Mouse (Mus musculus): ENCODE data around the gene Cd34. TPM values are rescaled to one million over a fixed set of nuclear protein-coding genes. Genes with fewer than 3 reads are reported as not detected.

Cd34 gene
- polyA plus RNA-seq, 1 experiment from 2014 or later = 35.4 TPM

DNA sequence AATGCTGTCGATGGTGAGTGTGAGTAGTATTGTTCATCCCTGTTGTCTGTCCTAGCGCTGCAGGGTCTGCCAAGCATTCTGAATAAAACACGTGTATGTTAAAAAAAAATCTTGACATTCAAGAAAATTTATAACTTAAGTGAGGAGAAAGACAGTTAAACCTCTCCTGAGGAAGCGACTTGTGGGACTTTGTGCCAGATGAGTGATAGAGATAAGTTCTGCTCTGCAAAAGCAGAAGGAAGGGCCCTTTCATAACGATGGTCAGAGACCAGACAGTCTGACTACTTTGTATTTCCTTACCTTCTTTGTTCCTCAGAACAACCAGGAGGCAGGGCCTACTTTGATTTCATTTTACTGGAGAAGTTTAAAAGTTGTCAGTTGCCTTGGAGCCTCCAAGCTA is 4.9 kb downstream of the Cd34 start:
- TF ChIP-seq CTCF (IDR thresholded peaks at IDR 0.05; ENCODE audit: low read depth) = no peak
- 69% methylated on average over 5 of the region's 5 CpGs for WGBS
- H3K4me2 ChIP-seq (replicated peaks; ENCODE audit: low read depth) = no peak overlapping the region
- no peak for ATAC-seq
- no peak overlapping the region for H3K9ac ChIP-seq (ENCODE audit: low read depth, low read length)
- no peak overlapping the region for H3K4me3 ChIP-seq (ENCODE audit: low read depth, low read length)
- H3K36me3 ChIP-seq (ENCODE audit: control insufficient read depth, insufficient read depth) = no peaks in the 10 kb centered on the region
- no peak overlapping the region for H3K27ac ChIP-seq (ENCODE audit: low read depth, low read length)
- no peaks in the 10 kb centered on the region for H3K9me3 ChIP-seq (ENCODE audit: control insufficient read depth)
- H3K27me3 ChIP-seq (replicated peaks; ENCODE audit: control insufficient read depth, insufficient read depth, low read length) = peaks cover 5% of the 10 kb centered on the region
- no peaks in the 10 kb centered on the region for H3K4me1 ChIP-seq (replicated peaks; ENCODE audit: control insufficient read depth, insufficient read depth, low read length)

DNA sequence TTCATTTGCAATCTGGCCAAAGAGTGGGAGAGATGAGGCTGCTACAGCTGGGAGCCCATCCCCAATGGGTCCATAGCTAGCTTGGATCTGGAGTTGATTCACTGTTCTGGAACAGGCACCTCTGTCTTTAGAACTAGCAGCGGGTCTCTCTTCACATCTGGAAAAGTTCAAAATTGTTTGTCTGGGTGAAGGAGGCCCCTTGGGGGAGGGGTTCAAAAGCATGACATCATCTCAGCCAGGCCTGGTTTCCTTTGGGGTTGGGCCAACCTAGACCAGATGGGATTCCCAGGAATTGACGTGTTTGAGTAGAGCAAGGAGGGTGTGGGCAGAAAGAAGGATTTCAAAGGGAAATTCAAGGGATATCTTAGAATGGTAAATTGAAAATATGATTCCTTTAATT is 6.8 kb downstream of the Cd34 start:
- ATAC-seq = no peak

DNA sequence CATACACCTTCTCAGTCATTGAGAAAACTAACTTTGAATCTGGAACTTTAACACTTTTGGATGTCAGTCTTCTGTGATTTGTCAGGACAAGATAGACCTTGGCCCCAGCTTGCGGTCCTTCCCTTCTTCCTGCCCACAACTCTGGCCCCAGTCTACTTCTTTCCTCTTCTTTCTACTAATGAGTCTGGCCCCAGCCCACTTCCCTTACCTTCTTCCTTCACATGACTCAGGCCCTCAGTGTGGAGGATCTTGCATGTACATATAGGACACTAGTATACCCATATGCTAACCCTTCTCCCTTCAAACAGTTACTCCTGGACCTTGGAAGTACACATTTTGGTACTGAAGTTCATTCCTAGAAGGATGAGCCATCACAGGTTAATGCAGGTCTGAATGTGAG is 7.8 kb downstream of the Cd34 start:
- Histone ChIP-seq H3K9ac (ENCODE audit: low read depth, low read length) (no peak overlapping the region), H3K4me2 (replicated peaks; ENCODE audit: low read depth) (no peak overlapping the region), H3K27ac (ENCODE audit: low read depth, low read length) (no peak overlapping the region), H3K4me1 (replicated peaks; ENCODE audit: control insufficient read depth, insufficient read depth, low read length) (no peaks in the 10 kb centered on the region), H3K27me3 (replicated peaks; ENCODE audit: control insufficient read depth, insufficient read depth, low read length) (no peaks in the 10 kb centered on the region), H3K36me3 (ENCODE audit: control insufficient read depth, insufficient read depth) (no peaks in the 10 kb centered on the region), H3K4me3 (ENCODE audit: low read depth, low read length) (no peak overlapping the region), H3K9me3 (ENCODE audit: control insufficient read depth) (no peaks in the 10 kb centered on the region)
- TF ChIP-seq CTCF (IDR thresholded peaks at IDR 0.05; ENCODE audit: low read depth) = no peak
- 80% methylated on average over 1 of the region's 1 CpGs for WGBS
- ATAC-seq = no peak

More for the DNA sequence above, 6.8 kb downstream of the Cd34 start:
- no peak overlapping the region for H3K4me3 ChIP-seq (ENCODE audit: low read depth, low read length)
- H3K36me3 ChIP-seq (ENCODE audit: control insufficient read depth, insufficient read depth) = no peaks in the 10 kb centered on the region
- H3K27ac ChIP-seq (ENCODE audit: low read depth, low read length) = no peak overlapping the region
- no peak for TF ChIP-seq CTCF (IDR thresholded peaks at IDR 0.05; ENCODE audit: low read depth)
- no peaks in the 10 kb centered on the region for H3K9me3 ChIP-seq (ENCODE audit: control insufficient read depth)
- no peak overlapping the region for H3K4me2 ChIP-seq (replicated peaks; ENCODE audit: low read depth)
- no peaks in the 10 kb centered on the region for H3K27me3 ChIP-seq (replicated peaks; ENCODE audit: control insufficient read depth, insufficient read depth, low read length)
- no peaks in the 10 kb centered on the region for H3K4me1 ChIP-seq (replicated peaks; ENCODE audit: control insufficient read depth, insufficient read depth, low read length)
- WGBS = 45% methylated on average over 2 of the region's 2 CpGs
- no peak overlapping the region for H3K9ac ChIP-seq (ENCODE audit: low read depth, low read length)

DNA sequence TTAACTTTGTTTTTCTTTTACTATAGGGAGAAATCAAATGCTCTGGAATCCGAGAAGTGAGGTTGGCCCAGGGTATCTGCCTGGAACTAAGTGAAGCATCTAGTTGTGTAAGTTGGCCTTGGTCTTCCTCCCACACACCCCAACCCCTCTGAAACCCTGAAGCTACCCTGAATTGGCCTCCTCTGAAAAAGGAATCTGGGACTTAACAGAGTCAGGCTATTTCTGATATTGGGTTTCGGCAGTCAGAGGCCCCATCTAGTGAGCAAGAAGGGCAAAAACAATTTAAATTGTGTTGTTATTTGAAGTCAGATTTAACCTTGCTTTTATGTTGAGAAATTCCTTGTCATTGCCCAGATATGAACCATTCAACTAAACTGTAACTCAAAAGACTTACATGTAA is 12.3 kb downstream of the Cd34 start:
- no peak overlapping the region for H3K27ac ChIP-seq (ENCODE audit: low read depth, low read length)
- H3K27me3 ChIP-seq (replicated peaks; ENCODE audit: control insufficient read depth, insufficient read depth, low read length) = no peaks in the 10 kb centered on the region
- no peaks in the 10 kb centered on the region for H3K4me1 ChIP-seq (replicated peaks; ENCODE audit: control insufficient read depth, insufficient read depth, low read length)
- H3K9me3 ChIP-seq (ENCODE audit: control insufficient read depth) = no peaks in the 10 kb centered on the region
- H3K4me3 ChIP-seq (ENCODE audit: low read depth, low read length) = no peak overlapping the region
- H3K36me3 ChIP-seq (ENCODE audit: control insufficient read depth, insufficient read depth) = no peaks in the 10 kb centered on the region
- no peak overlapping the region for H3K4me2 ChIP-seq (replicated peaks; ENCODE audit: low read depth)
- H3K9ac ChIP-seq (ENCODE audit: low read depth, low read length) = no peak overlapping the region
- peak; percentile 61 for TF ChIP-seq CTCF (IDR thresholded peaks at IDR 0.05; ENCODE audit: low read depth)
- ATAC-seq = no peak
- 59% methylated on average over 2 of the region's 2 CpGs for WGBS

DNA sequence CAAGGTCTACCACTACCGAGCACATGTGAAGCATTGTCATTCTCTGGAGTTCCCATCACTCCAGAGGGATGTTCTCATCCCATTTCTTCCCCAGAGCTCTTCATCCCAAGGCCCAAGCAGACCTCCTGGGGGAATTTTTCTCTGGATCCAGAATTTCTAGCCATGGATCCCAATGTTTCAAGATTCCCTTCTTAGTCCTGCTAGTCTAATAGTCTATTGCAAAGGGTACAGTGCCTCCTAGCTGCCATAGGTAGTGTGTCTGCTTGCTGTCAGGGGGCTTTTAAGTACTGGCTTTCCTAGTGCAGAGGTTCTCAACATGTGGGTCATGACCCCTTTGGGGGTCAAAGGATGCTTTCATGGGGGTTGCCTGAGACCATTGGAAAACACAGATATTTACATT is 14.3 kb downstream of the Cd34 start:
- peak; percentile 52 for TF ChIP-seq CTCF (IDR thresholded peaks at IDR 0.05; ENCODE audit: low read depth)
- 81% methylated on average over 1 of the region's 1 CpGs for WGBS
- no peaks in the 10 kb centered on the region for H3K4me1 ChIP-seq (replicated peaks; ENCODE audit: control insufficient read depth, insufficient read depth, low read length)
- H3K27me3 ChIP-seq (replicated peaks; ENCODE audit: control insufficient read depth, insufficient read depth, low read length) = no peaks in the 10 kb centered on the region
- H3K4me2 ChIP-seq (replicated peaks; ENCODE audit: low read depth) = no peak overlapping the region
- no peak for ATAC-seq
- no peaks in the 10 kb centered on the region for H3K36me3 ChIP-seq (ENCODE audit: control insufficient read depth, insufficient read depth)
- no peak overlapping the region for H3K27ac ChIP-seq (ENCODE audit: low read depth, low read length)
- H3K4me3 ChIP-seq (ENCODE audit: low read depth, low read length) = no peak overlapping the region
- H3K9me3 ChIP-seq (ENCODE audit: control insufficient read depth) = no peaks in the 10 kb centered on the region
- no peak overlapping the region for H3K9ac ChIP-seq (ENCODE audit: low read depth, low read length)

DNA sequence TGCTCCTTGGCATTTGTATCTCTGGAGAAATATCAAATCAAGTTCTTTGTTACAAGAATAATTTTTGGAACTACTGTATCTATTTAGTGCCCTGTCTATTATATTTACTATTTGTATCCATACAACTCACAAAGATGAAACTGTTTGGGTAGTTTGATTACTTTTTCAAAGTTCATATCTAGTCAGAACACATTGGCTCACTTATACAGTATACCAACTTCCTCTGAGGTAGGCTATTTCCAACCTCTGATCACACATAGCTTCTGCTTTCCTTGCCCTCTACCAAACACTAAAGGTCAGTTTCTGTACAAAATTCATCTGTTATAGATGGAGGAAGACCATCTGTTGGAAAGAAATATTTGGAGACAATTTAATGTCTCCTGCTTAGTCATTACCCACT is 16.1 kb downstream of the Cd34 start:
- no peak for TF ChIP-seq CTCF (IDR thresholded peaks at IDR 0.05; ENCODE audit: low read depth)
- Histone ChIP-seq H3K9ac (ENCODE audit: low read depth, low read length) (no peak overlapping the region), H3K9me3 (ENCODE audit: control insufficient read depth) (no peaks in the 10 kb centered on the region), H3K27me3 (replicated peaks; ENCODE audit: control insufficient read depth, insufficient read depth, low read length) (no peaks in the 10 kb centered on the region), H3K4me3 (ENCODE audit: low read depth, low read length) (no peak overlapping the region), H3K4me1 (replicated peaks; ENCODE audit: control insufficient read depth, insufficient read depth, low read length) (no peaks in the 10 kb centered on the region), H3K27ac (ENCODE audit: low read depth, low read length) (no peak overlapping the region), H3K36me3 (ENCODE audit: control insufficient read depth, insufficient read depth) (no peaks in the 10 kb centered on the region), H3K4me2 (replicated peaks; ENCODE audit: low read depth) (no peak overlapping the region)
- no peak for ATAC-seq

DNA sequence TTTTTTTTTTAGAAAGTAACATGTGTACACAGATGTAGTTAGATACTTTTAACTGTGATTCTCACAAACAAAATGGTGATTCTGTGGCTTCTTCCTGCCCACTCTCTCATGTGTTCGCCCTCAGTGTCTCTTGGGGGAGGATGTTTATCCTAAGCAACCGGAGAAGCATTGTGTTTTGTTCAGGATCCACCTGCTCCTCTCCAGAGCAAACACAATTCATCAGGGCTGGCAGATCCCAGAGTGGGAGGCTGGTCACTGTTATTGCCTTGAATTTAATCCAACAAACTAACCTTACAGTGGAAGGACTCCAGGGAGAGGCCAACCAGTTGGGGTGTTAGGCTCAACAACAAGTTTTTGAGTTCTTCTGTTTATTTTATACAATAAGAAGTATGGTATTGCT is 17.1 kb downstream of the Cd34 start:
- ATAC-seq = no peak
- Histone ChIP-seq H3K4me1 (replicated peaks; ENCODE audit: control insufficient read depth, insufficient read depth, low read length) (no peaks in the 10 kb centered on the region), H3K4me3 (ENCODE audit: low read depth, low read length) (no peak overlapping the region), H3K9ac (ENCODE audit: low read depth, low read length) (no peak overlapping the region), H3K4me2 (replicated peaks; ENCODE audit: low read depth) (no peak overlapping the region), H3K27ac (ENCODE audit: low read depth, low read length) (no peak overlapping the region), H3K36me3 (ENCODE audit: control insufficient read depth, insufficient read depth) (no peaks in the 10 kb centered on the region), H3K9me3 (ENCODE audit: control insufficient read depth) (no peaks in the 10 kb centered on the region), H3K27me3 (replicated peaks; ENCODE audit: control insufficient read depth, insufficient read depth, low read length) (no peaks in the 10 kb centered on the region)
- 24% methylated on average over 2 of the region's 2 CpGs for WGBS
- TF ChIP-seq CTCF (IDR thresholded peaks at IDR 0.05; ENCODE audit: low read depth) = no peak
